Mouse (Mus musculus) brain, embryonic 14.5 days (tissue): ENCODE results near the gene Wfikkn1.

ENCODE experiments used
- CTCF ChIP-seq: fragments of 200-500 bp; IDR thresholded peaks from 2 replicates; pipeline ENCODE4 v1.5.1; 2012; ENCODE audit warnings: inconsistent platforms, mild to moderate bottlenecking, moderate library complexity, borderline replicate concordance; ENCODE audit not compliant: insufficient read depth, insufficient read length; ENCODE audit errors: extremely low read depth
- POLR2A ChIP-seq: fragments of 200-500 bp; IDR thresholded peaks from 2 replicates; pipeline ENCODE4 v1.6.1; 2012; ENCODE audit warnings: mild to moderate bottlenecking, inconsistent platforms, borderline replicate concordance; ENCODE audit not compliant: poor library complexity, insufficient read depth, insufficient read length, severe bottlenecking; ENCODE audit errors: extremely low read depth

- TF ChIP-seq CTCF (no peak), POLR2A (peak; percentile 36; the same call in 1 of the 2 replicates)
Observed at GRCm38 (mm10) chr17:25919786-25920642, 39.4 kb upstream of the Wfikkn1 start.
